Mouse (Mus musculus) forelimb bud, embryonic 11.5 days (tissue): ENCODE results near the gene Olfr1016.

Experiments used
- DNase-seq: peaks from one replicate; pipeline ENCODE4 v3.0.0-alpha.2; 2012; ENCODE audit warnings: low read depth, low spot score

The Olfr1016 gene

DNA sequence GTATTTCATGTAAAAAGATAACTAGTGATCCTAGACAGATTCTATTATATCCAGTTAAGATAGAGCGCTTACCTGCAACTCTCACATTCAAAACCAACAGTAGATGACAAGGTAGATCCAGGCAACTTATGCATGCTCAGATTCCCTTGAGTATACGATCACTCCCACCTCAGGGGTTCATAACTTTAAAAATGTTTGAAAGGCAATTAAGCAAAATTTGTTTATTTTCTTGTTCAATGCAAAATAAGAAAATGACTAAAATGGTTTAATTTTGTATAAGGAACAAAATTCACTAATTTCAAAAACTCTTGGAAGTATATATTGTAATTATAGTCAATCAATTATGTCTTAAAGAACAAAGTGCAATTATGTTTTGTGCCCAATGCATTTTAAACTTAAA lies at the start of gene Olfr1016:
Gene Olfr1016 (minus strand): TSS at position 101 of the 400 bp plus-strand sequence.
- no peak for DNase-seq

- DNase-seq: no peak
Observed at GRCm38 (mm10) chr2:85846730-85847129, 44.4 kb upstream of the Olfr1016 start, which contains the start of gene Olfr1020. Olfr1020 (plus strand) TSS chr2:85847030.

DNA sequence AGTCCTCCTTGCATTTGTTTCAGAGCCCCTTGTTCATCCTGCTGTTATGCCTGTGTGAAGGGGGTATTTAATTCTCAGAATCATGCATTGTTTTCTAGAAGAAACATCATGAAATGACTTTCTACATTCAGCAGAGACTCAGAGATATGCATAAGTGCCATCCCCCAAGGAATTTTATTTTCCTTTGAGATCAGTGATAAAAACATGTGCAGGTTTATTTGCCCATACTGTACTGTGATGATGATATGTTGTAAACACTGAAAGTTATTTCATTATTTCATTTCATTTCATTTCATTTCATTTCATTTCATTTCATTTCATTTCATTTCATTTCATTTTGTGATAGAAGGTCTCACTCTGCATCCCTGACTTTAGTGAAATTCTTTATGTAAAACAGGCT lies 43.0 kb upstream of the Olfr1016 start, which contains the start of gene Olfr1019:
Gene Olfr1019 (minus strand): TSS at position 101 of the 400 bp plus-strand sequence.
- no peak for DNase-seq

DNA sequence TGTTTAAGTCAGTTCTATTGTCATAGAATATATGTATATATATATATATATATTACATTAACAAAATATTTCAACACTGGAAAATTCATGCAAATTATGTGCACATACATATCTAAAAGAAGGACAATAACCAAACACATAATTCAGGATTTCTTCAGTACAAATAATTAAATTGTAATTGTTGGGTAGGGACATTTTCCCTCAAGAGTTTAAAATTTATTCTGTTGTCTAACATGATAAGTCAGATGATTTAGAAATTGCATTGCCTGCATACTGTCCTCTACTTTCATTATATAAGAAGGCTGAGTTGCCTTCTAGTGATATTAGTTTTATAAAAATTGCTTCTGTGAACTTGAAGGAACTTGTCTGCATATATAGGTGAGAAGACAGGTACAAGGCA lies 15.8 kb upstream of the Olfr1016 start, which contains the start of gene Olfr1018:
Gene Olfr1018 (plus strand): TSS at position 301 of the 400 bp plus-strand sequence.
- DNase-seq: no peak

DNA sequence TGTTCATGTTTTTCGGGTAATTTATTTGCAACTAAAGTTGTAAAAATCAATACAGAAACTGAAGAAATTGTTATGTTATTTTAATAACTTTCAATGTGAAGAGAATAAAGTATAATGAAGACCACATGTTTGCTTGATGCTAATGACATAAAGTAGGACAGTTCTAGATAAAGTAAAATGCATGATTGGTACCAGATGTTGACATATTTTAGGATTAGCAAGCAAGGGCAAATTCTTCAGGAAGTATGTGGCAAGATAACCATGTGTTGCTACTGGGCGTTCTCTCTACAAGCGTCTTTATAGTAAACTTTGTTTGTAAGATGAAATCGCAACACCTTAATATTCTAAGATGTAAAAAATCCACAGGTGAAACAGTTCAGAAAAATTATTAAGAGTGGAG lies 2.2 kb upstream of the Olfr1016 start:
- DNase-seq: peak; percentile 13

- no peak for DNase-seq
Observed at GRCm38 (mm10) chr2:85792331-85792730, 10.0 kb downstream of the Olfr1016 start.

DNA sequence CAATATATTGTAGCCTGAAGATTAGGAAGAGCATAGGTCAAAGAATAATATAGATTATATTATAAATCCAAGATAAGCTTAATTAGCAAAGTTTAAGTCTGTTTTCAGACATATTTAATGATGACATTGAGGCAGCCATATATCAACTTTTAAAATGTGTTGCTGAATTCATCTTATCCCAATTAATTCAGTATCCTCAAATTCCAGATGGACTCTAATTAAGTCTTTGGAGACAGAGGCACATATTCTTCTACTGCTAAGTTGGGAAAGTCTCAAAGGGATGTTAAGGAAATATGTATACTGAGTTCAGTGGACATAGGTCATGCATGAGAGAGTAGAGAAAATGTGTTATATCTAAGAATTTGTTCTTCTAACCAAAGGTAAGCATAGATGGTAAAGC lies 20.6 kb downstream of the Olfr1016 start, which contains the start of gene Olfr1015:
Gene Olfr1015 (plus strand): TSS at position 301 of the 400 bp plus-strand sequence.
- DNase-seq: no peak

DNA sequence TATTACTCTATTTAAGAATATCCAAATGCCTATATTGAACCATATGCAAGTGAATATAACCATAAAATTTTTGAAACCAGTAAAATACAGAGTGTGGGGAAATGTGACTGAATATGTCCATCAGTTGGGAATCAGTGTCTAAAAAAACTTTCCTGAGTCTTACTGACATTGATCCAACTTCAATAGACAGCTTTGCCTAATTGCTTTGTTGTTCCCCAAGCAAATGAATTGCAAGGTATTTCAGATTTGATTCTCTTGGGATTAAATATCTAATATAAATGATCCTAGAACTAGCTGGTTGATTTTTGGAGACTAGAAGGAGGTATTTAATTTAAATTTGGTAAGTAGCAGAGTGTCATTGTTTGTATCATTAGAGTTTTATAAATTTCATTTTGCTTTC lies 29.9 kb downstream of the Olfr1016 start, which contains the start of gene Olfr1014:
Gene Olfr1014 (plus strand): TSS at position 301 of the 400 bp plus-strand sequence.
- no peak for DNase-seq

GRCm38 (mm10) chr2:85766798-85767197 lies 35.5 kb downstream of the Olfr1016 start, which contains the start of gene Olfr1013:
Olfr1013 (plus strand) TSS chr2:85767098.
- DNase-seq: no peak

DNA sequence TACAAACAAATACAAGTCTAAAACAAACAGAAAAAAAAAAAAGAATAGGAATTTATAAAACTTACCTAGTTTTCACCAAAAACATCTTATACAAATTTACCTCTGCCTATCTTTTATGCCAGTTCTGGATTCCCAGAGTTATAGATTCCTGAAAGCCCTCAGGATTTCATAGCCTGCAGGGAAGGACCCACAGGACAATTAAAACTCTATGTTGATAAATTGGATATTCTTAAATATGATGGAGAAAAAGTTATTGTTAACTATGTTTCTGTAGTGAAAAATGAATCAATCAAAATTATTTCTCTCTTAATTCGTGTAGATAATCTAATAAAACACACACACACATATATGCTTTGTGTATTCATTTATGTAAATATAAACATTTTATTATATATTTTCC lies 39.7 kb downstream of the Olfr1016 start, which contains the start of gene Olfr1012:
Gene Olfr1012 (minus strand): TSS at position 101 of the 400 bp plus-strand sequence.
- no peak for DNase-seq

- DNase-seq: no peak
Observed at GRCm38 (mm10) chr2:85753822-85754221, 48.5 kb downstream of the Olfr1016 start.
